Mouse (Mus musculus): ENCODE results near the gene Rtkn2. TPM values are rescaled to one million over a fixed set of nuclear protein-coding genes. Genes with fewer than 3 reads are reported as not detected.

Rtkn2 gene
- polyA plus RNA-seq, 1 experiment from 2014 or later, result 9.1 TPM

DNA sequence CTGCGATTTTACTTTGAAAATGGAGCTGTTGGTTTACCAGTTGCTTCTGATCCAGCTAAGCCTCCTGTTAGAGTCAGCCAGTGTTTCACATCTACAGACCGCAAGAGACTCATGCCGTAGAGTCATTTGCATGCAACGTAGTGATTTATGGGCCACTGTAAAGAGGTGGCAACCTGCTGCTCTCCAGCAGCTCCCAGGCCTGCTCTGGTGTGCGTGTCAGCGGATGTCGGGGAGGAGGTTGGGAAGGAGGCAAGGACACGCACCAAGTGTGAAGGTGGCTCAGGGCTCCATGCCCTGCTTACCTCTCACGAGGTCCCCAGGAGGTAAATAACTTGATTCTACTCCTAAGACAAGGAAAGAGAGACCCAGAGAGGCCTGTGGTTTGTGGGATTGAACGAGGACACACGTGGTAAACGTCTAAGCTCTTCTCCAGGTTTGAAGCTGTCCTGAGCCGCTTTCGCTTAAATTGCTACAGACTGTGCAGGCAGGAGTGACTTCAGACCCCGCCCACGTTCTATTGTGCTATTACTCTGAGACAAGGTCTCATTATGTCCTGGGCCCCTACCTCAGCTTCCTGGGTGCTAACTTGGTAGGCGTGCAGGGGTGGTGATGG, 57.1 kb downstream of the Rtkn2 start:
- 85% methylated on average over 17 of the region's 17 CpGs for WGBS

DNA sequence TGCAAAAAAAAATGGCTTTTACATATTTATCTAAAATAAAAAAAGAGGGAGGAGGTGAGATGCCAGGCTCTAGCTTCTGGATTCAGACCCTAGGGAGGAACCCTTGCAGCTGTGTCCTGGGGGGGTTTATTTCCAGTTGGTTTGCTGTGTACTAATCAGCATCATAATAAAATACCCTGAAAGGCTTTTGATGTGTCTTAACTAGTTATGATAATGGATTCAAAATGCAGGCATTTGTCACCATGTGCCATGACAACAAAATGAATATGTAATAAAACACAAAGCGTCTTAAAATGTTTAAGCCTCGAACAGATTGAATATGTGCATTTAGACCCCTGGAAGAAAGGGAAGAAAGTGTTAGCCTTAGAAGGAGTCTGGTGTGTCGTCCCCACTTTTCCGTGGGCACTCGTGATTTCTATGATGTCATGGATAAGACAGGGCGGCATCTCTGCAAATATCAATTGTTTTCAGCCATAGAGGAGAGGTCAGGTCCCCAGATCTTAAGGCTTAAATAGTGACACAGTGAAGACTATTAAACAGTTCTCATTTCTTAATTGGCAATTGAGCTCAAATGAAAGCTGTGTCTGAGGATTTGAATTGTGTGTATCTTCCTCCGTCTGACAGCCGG, 59.7 kb downstream of the Rtkn2 start:
- Histone ChIP-seq H3K9me3 (ENCODE audit: control insufficient read depth, low read depth, low read length) (no peaks in the 10 kb centered on the region), H3K36me3 (ENCODE audit: control insufficient read depth, insufficient read depth, low read length) (no peaks in the 10 kb centered on the region), H3K4me3 (ENCODE audit: low read depth, low read length) (no peak overlapping the region), H3K27ac (ENCODE audit: low read length) (no peak overlapping the region), H3K9ac (replicated peaks; ENCODE audit: low read depth, low read length) (no peak overlapping the region), H3K4me1 (ENCODE audit: control insufficient read depth, insufficient read depth, low read length) (no peaks in the 10 kb centered on the region), H3K4me2 (replicated peaks; ENCODE audit: low read depth, low read length) (no peak overlapping the region), H3K27me3 (ENCODE audit: control insufficient read depth, insufficient read depth, low read length) (no peaks in the 10 kb centered on the region)
- ATAC-seq (ENCODE audit: insufficient number of reproducible peaks, insufficient read depth, low FRiP score, low read depth), result no peak
- WGBS, result 91% methylated on average over 8 of the region's 8 CpGs

More for the DNA sequence above, 57.1 kb downstream of the Rtkn2 start:
- no peak overlapping the region for H3K9ac ChIP-seq (replicated peaks; ENCODE audit: low read depth, low read length)
- no peaks in the 10 kb centered on the region for H3K36me3 ChIP-seq (ENCODE audit: control insufficient read depth, insufficient read depth, low read length)
- no peak overlapping the region for H3K27ac ChIP-seq (ENCODE audit: low read length)
- H3K27me3 ChIP-seq (ENCODE audit: control insufficient read depth, insufficient read depth, low read length), result no peaks in the 10 kb centered on the region
- H3K4me2 ChIP-seq (replicated peaks; ENCODE audit: low read depth, low read length), result no peak overlapping the region
- H3K4me3 ChIP-seq (ENCODE audit: low read depth, low read length), result no peak overlapping the region
- ATAC-seq (ENCODE audit: insufficient number of reproducible peaks, insufficient read depth, low FRiP score, low read depth), result no peak
- H3K9me3 ChIP-seq (ENCODE audit: control insufficient read depth, low read depth, low read length), result no peaks in the 10 kb centered on the region
- no peaks in the 10 kb centered on the region for H3K4me1 ChIP-seq (ENCODE audit: control insufficient read depth, insufficient read depth, low read length)

DNA sequence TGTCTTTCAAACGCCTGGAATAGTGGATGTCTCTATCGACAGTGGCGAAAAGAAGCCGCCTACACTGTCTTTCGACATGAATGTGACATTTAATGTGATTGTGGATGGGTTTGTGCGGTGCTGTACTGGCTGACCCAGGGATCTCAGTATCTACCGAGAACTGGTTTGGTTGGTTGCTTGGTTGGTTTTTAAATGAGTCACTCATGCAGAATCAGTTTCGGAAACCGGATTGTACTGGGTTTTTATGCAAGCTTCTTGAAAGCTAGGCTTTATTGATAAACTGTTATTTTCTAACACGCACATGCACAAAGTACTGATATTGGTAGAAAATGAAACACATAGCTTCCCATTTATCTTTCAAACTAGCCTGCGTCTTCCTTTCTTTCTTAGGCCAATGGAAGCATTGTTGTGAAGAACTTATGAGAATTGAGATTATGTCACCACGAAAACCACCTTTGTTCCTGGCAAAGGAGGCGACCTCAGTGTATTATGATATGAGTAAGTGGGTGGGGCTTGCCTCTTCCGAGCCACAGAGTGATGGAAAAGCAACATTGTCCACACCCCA, 60.4 kb downstream of the Rtkn2 start:
- Histone ChIP-seq H3K27ac (ENCODE audit: low read length) (no peak overlapping the region), H3K4me3 (ENCODE audit: low read depth, low read length) (no peak overlapping the region), H3K9ac (replicated peaks; ENCODE audit: low read depth, low read length) (no peak overlapping the region), H3K27me3 (ENCODE audit: control insufficient read depth, insufficient read depth, low read length) (no peaks in the 10 kb centered on the region), H3K4me1 (ENCODE audit: control insufficient read depth, insufficient read depth, low read length) (no peaks in the 10 kb centered on the region), H3K4me2 (replicated peaks; ENCODE audit: low read depth, low read length) (no peak overlapping the region), H3K9me3 (ENCODE audit: control insufficient read depth, low read depth, low read length) (no peaks in the 10 kb centered on the region), H3K36me3 (ENCODE audit: control insufficient read depth, insufficient read depth, low read length) (no peaks in the 10 kb centered on the region)
- ATAC-seq (ENCODE audit: insufficient number of reproducible peaks, insufficient read depth, low FRiP score, low read depth), result no peak
- 81% methylated on average over 14 of the region's 14 CpGs for WGBS

DNA sequence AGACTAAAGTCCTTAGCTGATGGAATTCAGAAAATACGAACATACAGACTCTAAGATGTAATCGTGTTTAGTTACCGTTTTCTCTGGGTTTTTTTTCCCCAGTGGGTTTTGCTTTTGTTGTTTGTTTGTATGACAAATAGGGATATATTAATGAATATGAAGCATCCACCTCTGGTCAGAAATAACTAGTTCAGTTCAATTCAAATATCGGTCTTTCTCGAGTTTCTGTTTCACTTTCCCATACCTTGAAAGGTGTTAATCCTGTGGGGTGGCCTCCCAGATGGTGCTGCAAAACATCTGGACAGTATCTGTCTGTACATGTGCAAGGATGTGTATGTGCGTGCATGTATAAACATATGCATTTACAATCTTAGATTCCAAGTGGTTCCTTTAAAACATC, 61.0 kb downstream of the Rtkn2 start:
- Histone ChIP-seq H3K4me2 (replicated peaks; ENCODE audit: low read depth, low read length) (no peak overlapping the region), H3K4me3 (ENCODE audit: low read depth, low read length) (no peak overlapping the region), H3K36me3 (ENCODE audit: control insufficient read depth, insufficient read depth, low read length) (no peaks in the 10 kb centered on the region), H3K27ac (ENCODE audit: low read length) (no peak overlapping the region), H3K27me3 (ENCODE audit: control insufficient read depth, insufficient read depth, low read length) (no peaks in the 10 kb centered on the region), H3K9ac (replicated peaks; ENCODE audit: low read depth, low read length) (no peak overlapping the region), H3K4me1 (ENCODE audit: control insufficient read depth, insufficient read depth, low read length) (no peaks in the 10 kb centered on the region), H3K9me3 (ENCODE audit: control insufficient read depth, low read depth, low read length) (no peaks in the 10 kb centered on the region)
- ATAC-seq (ENCODE audit: insufficient number of reproducible peaks, insufficient read depth, low FRiP score, low read depth), result no peak
- WGBS, result 68% methylated on average over 6 of the region's 6 CpGs

DNA sequence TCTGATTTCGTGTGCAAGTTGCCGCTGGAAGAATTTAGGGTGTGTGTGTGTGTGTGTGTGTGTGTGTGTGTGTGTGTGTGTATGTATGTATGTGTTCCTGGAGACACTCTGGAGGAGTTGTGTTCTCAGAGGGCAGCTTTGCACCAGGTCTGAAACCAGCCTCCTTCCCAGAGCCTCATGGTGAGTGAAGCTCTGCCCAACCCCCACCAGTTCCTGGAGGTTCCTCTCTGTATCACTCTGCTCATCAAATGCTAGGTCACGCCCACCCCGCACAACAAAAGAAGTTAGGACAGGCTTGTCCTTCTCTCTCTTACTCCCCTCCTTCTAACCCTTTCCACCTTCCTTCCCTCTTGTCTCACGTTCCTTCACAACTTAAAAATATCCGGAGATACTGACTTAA, 64.6 kb downstream of the Rtkn2 start:
- WGBS, result 44% methylated on average over 6 of the region's 6 CpGs
- no peak for ATAC-seq (ENCODE audit: insufficient number of reproducible peaks, insufficient read depth, low FRiP score, low read depth)
- no peaks in the 10 kb centered on the region for H3K9me3 ChIP-seq (ENCODE audit: control insufficient read depth, low read depth, low read length)
- H3K9ac ChIP-seq (replicated peaks; ENCODE audit: low read depth, low read length), result no peak overlapping the region
- no peak overlapping the region for H3K4me3 ChIP-seq (ENCODE audit: low read depth, low read length)
- no peaks in the 10 kb centered on the region for H3K36me3 ChIP-seq (ENCODE audit: control insufficient read depth, insufficient read depth, low read length)
- H3K27ac ChIP-seq (ENCODE audit: low read length), result no peak overlapping the region
- no peaks in the 10 kb centered on the region for H3K27me3 ChIP-seq (ENCODE audit: control insufficient read depth, insufficient read depth, low read length)
- no peak overlapping the region for H3K4me2 ChIP-seq (replicated peaks; ENCODE audit: low read depth, low read length)
- no peaks in the 10 kb centered on the region for H3K4me1 ChIP-seq (ENCODE audit: control insufficient read depth, insufficient read depth, low read length)

DNA sequence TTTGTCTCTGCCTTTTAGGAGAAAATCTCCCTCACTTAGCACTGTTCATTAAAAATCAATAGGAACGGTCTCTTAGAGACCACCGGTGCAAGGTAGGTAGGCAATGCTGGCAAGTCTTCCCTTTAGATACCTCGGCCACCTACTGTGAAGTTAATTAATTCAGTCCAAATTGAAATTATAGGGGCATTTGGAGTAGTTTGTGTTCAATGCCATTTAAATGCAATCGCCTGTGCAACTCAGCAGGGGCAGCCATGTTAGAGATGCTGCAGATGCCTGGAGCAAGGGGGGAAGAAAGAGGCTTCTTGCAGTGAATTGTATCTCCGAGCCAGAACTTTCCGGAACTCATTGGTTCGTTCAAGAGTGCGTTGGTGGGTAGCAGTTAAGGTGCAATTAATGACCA, 65.5 kb downstream of the Rtkn2 start:
- H3K27me3 ChIP-seq (ENCODE audit: control insufficient read depth, insufficient read depth, low read length), result no peaks in the 10 kb centered on the region

DNA sequence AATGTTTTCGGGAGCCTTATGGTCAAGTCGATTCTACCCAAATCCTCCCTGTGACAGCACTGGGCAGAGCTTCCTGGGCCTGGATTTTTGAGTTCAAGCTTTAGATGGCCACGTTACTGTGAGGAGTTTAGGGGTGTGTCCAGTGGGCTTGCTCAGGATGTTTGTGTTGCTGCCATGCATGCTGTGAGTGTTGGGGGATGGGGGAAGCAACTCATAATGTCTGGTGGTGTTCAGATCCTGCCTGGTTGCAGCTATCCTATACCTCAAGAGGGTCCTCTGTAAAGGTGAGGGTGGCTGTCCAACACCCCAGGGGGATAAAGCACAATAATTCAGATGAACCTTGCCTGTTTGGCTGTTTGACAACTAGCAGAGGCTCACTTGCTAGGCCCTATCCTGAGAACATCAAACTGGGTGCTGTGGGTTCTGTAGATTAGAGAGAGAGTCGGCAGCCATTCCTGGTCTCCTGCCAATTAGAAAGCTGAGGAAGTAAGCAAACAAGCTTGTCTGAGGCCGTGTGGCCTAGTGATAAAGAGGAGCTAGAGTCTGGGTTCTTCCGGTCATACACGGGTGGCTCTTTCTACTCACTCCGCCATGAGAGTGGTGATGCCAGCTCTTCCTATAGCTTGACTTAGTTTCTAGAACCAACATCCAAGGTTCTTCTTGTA, 69.4 kb downstream of the Rtkn2 start:
- H3K27me3 ChIP-seq (ENCODE audit: control insufficient read depth, insufficient read depth, low read length), result no peaks in the 10 kb centered on the region
- H3K36me3 ChIP-seq (ENCODE audit: control insufficient read depth, insufficient read depth, low read length), result no peaks in the 10 kb centered on the region
- H3K4me3 ChIP-seq (ENCODE audit: low read depth, low read length), result no peak overlapping the region
- no peak overlapping the region for H3K9ac ChIP-seq (replicated peaks; ENCODE audit: low read depth, low read length)
- H3K4me1 ChIP-seq (ENCODE audit: control insufficient read depth, insufficient read depth, low read length), result no peaks in the 10 kb centered on the region
- no peaks in the 10 kb centered on the region for H3K9me3 ChIP-seq (ENCODE audit: control insufficient read depth, low read depth, low read length)
- no peak overlapping the region for H3K27ac ChIP-seq (ENCODE audit: low read length)
- WGBS, result 80% methylated on average over 8 of the region's 8 CpGs
- no peak for ATAC-seq (ENCODE audit: insufficient number of reproducible peaks, insufficient read depth, low FRiP score, low read depth)
- H3K4me2 ChIP-seq (replicated peaks; ENCODE audit: low read depth, low read length), result no peak overlapping the region

More for the DNA sequence above, 65.5 kb downstream of the Rtkn2 start:
- Histone ChIP-seq H3K27ac (ENCODE audit: low read length) (no peak overlapping the region), H3K36me3 (ENCODE audit: control insufficient read depth, insufficient read depth, low read length) (no peaks in the 10 kb centered on the region), H3K9me3 (ENCODE audit: control insufficient read depth, low read depth, low read length) (no peaks in the 10 kb centered on the region), H3K4me1 (ENCODE audit: control insufficient read depth, insufficient read depth, low read length) (no peaks in the 10 kb centered on the region), H3K9ac (replicated peaks; ENCODE audit: low read depth, low read length) (no peak overlapping the region), H3K4me3 (ENCODE audit: low read depth, low read length) (no peak overlapping the region), H3K4me2 (replicated peaks; ENCODE audit: low read depth, low read length) (no peak overlapping the region)
- ATAC-seq (ENCODE audit: insufficient number of reproducible peaks, insufficient read depth, low FRiP score, low read depth), result no peak
- 93% methylated on average over 8 of the region's 8 CpGs for WGBS

DNA sequence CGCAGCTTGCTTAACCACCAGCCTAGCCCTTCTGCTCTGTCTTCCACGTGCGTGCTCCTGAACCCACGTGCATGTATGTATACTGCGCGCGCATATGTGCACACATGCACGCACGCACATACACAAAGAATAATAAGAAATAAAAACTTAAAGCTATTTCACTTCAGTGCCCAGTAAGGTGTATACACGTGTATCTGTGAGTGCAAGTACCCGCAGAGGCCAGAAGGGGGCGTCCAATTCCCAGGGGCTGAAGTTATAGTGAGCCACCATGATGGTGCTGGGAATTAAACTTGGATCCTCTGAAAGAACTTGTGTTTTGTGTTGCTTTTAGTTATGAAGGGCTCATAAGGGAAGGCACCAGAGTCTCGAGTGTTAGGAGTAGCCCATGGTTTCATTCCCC, 71.5 kb downstream of the Rtkn2 start:
- Histone ChIP-seq H3K9ac (replicated peaks; ENCODE audit: low read depth, low read length) (no peak overlapping the region), H3K9me3 (ENCODE audit: control insufficient read depth, low read depth, low read length) (no peaks in the 10 kb centered on the region), H3K27me3 (ENCODE audit: control insufficient read depth, insufficient read depth, low read length) (no peaks in the 10 kb centered on the region), H3K36me3 (ENCODE audit: control insufficient read depth, insufficient read depth, low read length) (no peaks in the 10 kb centered on the region), H3K4me3 (ENCODE audit: low read depth, low read length) (no peak overlapping the region), H3K4me1 (ENCODE audit: control insufficient read depth, insufficient read depth, low read length) (no peaks in the 10 kb centered on the region), H3K27ac (ENCODE audit: low read length) (no peak overlapping the region), H3K4me2 (replicated peaks; ENCODE audit: low read depth, low read length) (no peak overlapping the region)
- 87% methylated on average over 13 of the region's 13 CpGs for WGBS
- ATAC-seq (ENCODE audit: insufficient number of reproducible peaks, insufficient read depth, low FRiP score, low read depth), result no peak

All from stomach, embryonic 14.5 days (tissue).